Mouse (Mus musculus) liver, embryonic 12.5 days (tissue): Measurements from ENCODE around the gene Dbi. TPM values are rescaled to one million over a fixed set of nuclear protein-coding genes. Genes with fewer than 3 reads are reported as not detected.
"Not testable (repeated sequence)": the region's sequence is repeated elsewhere in the genome, so short reads cannot be mapped to it uniquely, and the experiment has no call there.

Experiments used
- ATAC-seq: fragments of 200-750 bp; cut with Nextera tagmentation; 2 replicates; pipeline ENCODE4 v1.8.0; 2017; ENCODE audit warnings: moderate number of reproducible peaks, mild to moderate bottlenecking, moderate library complexity
- H3K27ac ChIP-seq: fragments of 300-500 bp; sonication (generic); 2 replicates; pipeline ENCODE4 v1.5.1; 2016; ENCODE audit warnings: mild to moderate bottlenecking
- H3K27me3 ChIP-seq: fragments of 300-500 bp; sonication (generic); replicated peaks from 2 replicates; pipeline ENCODE4 v1.6.1; 2016; ENCODE audit warnings: mild to moderate bottlenecking, moderate library complexity
- H3K36me3 ChIP-seq: fragments of 300-500 bp; sonication (generic); 2 replicates; pipeline ENCODE4 v1.6.1; 2016; ENCODE audit warnings: mild to moderate bottlenecking, moderate library complexity
- H3K4me1 ChIP-seq: fragments of 300-500 bp; sonication (generic); 2 replicates; pipeline ENCODE4 v1.6.1; 2016
- H3K4me2 ChIP-seq: fragments of 300-500 bp; sonication (generic); 2 replicates; pipeline ENCODE4 v1.6.1; 2016; ENCODE audit warnings: mild to moderate bottlenecking, moderate library complexity
- H3K4me3 ChIP-seq: fragments of 300-500 bp; sonication (generic); 2 replicates; pipeline ENCODE4 v1.5.1; 2016; ENCODE audit warnings: mild to moderate bottlenecking, moderate library complexity
- H3K9ac ChIP-seq: fragments of 300-500 bp; sonication (generic); 2 replicates; pipeline ENCODE4 v1.6.1; 2016; ENCODE audit warnings: mild to moderate bottlenecking, moderate library complexity
- H3K9me3 ChIP-seq: fragments of 300-500 bp; sonication (generic); replicated peaks from 2 replicates; pipeline ENCODE4 v1.6.1; 2016; ENCODE audit warnings: mild to moderate bottlenecking, moderate library complexity
- WGBS: fragments of 180-500 bp; shearing (Covaris S2); methylation state at CpG from one replicate; pipeline ENCODE4 v1.1.7; 2016; ENCODE audit not compliant: insufficient replicate concordance; 5-methylcytosine and 5-hydroxymethylcytosine counted together
- polyA plus RNA-seq: library from polyadenylated mRNA; unstranded; fragments of >200 nt; fragmentation: Nextera tagmentation; extraction: Ambion mirVana; gene quantifications from 2 replicates; pipeline ENCODE4 v1.2.1, GENCODE M21; 2016

Dbi gene
- polyA plus RNA-seq, 1 experiment from 2014 or later = 470 TPM

DNA sequence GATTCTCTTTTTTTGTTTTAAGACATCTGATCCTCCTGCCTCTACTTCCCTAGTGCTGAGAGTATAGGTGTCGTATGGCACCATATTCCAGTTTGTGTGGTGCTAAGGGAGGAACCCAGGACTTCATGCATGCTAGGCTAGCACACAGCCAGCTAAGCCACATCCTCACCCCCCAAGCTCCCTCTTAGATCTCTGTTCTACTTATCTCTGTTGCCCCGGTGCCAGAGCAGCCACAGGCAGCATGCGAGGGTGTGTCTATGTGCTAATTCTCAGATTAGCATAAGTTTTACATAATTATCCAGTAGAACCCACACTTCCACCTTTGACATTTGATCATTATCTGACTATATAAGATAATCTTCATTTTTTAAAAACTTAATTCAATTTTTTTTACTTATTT lies 26.0 kb downstream of the Dbi start:
- Histone ChIP-seq H3K4me1 (peaks cover 16% of the 10 kb centered on the region), H3K9me3 (no peaks in the 10 kb centered on the region), H3K36me3 (no peaks in the 10 kb centered on the region), H3K27me3 (no peaks in the 10 kb centered on the region), H3K27ac (no peak overlapping the region), H3K4me2 (no peak overlapping the region), H3K4me3 (no peak overlapping the region), H3K9ac (no peak overlapping the region)
- WGBS = 26% methylated on average over 3 of the region's 3 CpGs
- ATAC-seq = peak; percentile 19; the same call in 1 of the 2 replicates

DNA sequence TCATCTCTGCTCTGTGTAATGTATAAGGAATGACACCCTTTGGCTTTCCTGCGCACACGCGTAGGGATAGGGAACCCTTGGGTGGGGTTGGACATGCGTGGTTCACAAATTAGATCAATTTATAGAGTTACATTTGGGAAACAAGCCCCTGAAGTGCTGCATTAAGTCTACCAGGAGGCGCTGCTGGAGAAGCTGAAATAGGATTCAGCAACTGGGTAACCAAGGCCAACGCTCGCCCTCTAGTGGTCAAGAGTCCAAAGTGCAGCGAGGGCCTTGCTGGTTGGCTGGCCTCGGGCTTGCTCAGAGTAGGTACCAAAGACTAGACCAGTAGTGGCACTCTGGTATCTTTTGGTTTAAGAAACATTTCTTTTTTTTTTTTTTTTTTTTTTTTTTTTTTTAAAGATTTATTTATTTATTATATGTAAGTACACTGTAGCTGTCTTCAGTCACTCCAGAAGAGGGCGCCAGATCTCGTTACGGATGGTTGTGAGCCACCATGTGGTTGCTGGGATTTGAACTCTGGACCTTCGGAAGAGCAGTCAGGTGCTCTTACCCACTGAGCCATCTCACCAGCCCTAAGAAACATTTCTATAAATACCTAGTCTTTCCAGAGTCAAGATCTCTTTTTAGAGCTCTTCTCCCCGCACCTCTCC lies 27.3 kb downstream of the Dbi start:
- H3K4me3 ChIP-seq, H3K27ac ChIP-seq, H3K36me3 ChIP-seq, H3K9ac ChIP-seq, H3K9me3 ChIP-seq, H3K27me3 ChIP-seq, H3K4me2 ChIP-seq: not testable (repeated sequence)
- peaks cover 12% of the 10 kb centered on the region for H3K4me1 ChIP-seq
- WGBS = 49% methylated on average over 11 of the region's 14 CpGs
- 0 out of 2 replicates have a peak, but pooled peaks have one; percentile 14 for ATAC-seq

DNA sequence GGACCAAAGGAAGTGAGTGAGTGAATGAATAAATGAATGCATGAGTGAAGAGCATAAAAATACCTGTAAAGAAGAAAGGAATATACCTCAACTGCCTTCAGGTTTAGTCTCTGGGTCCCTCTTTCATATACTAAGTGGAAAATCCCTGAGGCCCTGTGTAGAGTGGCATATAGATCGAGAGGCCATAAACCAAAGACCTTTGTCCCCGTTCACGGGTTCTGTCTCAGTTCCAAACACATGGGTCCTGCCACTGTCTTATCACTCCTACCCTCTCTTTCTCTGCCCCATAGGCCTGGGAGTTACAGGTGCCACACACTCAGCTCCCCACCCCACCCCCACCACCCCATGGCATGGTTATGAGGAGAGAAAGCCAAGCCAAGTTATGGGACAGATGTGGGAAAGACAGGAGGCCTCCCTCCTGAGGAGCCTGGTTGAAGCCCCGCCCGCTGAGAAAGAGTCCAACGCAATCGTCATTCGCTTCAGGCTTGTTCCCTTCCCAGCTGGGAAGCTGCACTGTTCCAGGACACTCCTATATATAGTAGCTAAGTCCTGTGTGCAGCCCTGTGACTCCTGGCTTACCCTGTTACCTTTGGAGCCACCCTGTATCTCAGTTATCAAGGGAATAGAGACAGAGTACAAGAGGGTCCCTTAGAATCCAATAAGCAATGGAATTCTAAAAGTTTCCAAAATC lies 29.9 kb downstream of the Dbi start:
- Histone ChIP-seq H3K27me3 (no peaks in the 10 kb centered on the region), H3K4me2 (no peak overlapping the region), H3K9me3 (no peaks in the 10 kb centered on the region), H3K27ac (no peak overlapping the region), H3K36me3 (no peaks in the 10 kb centered on the region), H3K9ac (no peak overlapping the region), H3K4me3 (no peak overlapping the region), H3K4me1 (peaks cover 11% of the 10 kb centered on the region)
- no peak for ATAC-seq
- 72% methylated on average over 8 of the region's 8 CpGs for WGBS

DNA sequence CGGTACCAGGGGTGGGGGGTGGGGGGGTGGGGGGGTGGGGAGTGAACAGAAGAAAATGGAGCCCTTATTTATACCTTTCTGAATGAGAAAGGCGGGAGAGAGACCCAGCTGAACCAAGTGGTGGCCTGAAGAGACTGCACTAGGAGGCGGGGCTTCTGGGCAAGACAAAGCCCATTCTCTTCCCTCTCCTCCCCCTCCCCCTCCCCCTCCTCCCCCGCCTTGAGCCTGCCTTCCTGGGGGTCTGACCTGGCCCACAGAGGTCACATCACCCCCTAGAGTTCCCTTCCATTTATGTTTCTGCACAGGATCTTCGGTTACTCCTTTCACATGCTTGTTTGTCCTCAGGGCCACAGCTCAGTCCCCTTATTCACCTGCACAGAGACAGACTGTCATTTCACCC lies 31.7 kb downstream of the Dbi start:
- no peak overlapping the region for H3K27ac ChIP-seq
- no peak for ATAC-seq
- WGBS = 29% methylated on average over 3 of the region's 5 CpGs
- no peaks in the 10 kb centered on the region for H3K36me3 ChIP-seq
- H3K4me1 ChIP-seq = peaks cover 3% of the 10 kb centered on the region; the same call in 1 of the 2 replicates
- no peak overlapping the region for H3K9ac ChIP-seq
- H3K4me3 ChIP-seq = no peak overlapping the region
- no peaks in the 10 kb centered on the region for H3K9me3 ChIP-seq
- H3K27me3 ChIP-seq = no peaks in the 10 kb centered on the region
- H3K4me2 ChIP-seq = no peak overlapping the region

DNA sequence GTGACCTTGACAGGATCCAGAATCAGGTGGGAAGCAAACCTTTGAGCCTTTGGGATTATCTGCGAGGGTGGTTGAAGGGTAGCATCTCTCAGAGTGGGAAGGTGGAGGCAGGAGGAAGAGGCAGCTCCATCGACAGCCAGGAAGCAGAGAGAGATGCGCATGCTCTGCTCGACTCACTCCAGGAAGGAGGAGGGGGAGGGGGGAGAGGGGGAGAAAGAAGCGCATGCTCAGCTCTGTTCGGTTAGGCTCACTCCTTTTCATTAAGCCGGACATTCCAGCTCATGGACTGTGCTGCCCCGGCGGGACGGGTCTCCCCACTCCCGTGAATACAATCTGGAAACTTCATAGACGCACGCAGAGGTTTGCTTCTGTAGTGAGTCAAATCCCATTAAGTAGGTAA lies 34.2 kb downstream of the Dbi start:
- WGBS = 54% methylated on average over 13 of the region's 13 CpGs
- no peak overlapping the region for H3K4me3 ChIP-seq
- no peak overlapping the region for H3K27ac ChIP-seq
- no peaks in the 10 kb centered on the region for H3K9me3 ChIP-seq
- H3K9ac ChIP-seq = no peak overlapping the region
- H3K27me3 ChIP-seq = no peaks in the 10 kb centered on the region
- no peaks in the 10 kb centered on the region for H3K36me3 ChIP-seq
- H3K4me2 ChIP-seq = no peak overlapping the region
- peaks cover 15% of the 10 kb centered on the region for H3K4me1 ChIP-seq
- no peak for ATAC-seq

DNA sequence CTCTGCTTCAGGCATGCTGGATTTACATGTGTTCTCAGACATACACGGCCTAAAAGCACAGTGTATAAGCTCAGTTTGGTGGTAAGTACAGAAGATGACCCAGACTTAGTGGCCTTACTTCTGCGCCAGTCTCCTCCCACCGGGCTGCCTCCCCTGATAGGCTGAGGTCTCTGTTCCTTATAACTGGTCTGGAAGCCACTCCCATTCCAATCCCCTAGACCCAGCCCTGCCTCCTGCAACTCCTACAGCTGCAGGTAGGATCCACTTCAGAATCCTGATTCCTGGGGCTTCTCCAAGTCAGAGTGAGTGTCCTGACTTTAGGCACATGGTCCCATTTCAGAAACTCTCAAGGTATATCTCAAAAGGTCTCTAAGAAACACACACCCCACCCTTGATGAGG lies 35.2 kb downstream of the Dbi start:
- Histone ChIP-seq H3K9ac (no peak overlapping the region), H3K4me1 (peaks cover 15% of the 10 kb centered on the region), H3K36me3 (no peaks in the 10 kb centered on the region), H3K27ac (no peak overlapping the region), H3K4me3 (no peak overlapping the region), H3K9me3 (no peaks in the 10 kb centered on the region), H3K27me3 (no peaks in the 10 kb centered on the region), H3K4me2 (no peak overlapping the region)
- ATAC-seq = no peak
- WGBS = 54% methylated on average over 3 of the region's 3 CpGs

DNA sequence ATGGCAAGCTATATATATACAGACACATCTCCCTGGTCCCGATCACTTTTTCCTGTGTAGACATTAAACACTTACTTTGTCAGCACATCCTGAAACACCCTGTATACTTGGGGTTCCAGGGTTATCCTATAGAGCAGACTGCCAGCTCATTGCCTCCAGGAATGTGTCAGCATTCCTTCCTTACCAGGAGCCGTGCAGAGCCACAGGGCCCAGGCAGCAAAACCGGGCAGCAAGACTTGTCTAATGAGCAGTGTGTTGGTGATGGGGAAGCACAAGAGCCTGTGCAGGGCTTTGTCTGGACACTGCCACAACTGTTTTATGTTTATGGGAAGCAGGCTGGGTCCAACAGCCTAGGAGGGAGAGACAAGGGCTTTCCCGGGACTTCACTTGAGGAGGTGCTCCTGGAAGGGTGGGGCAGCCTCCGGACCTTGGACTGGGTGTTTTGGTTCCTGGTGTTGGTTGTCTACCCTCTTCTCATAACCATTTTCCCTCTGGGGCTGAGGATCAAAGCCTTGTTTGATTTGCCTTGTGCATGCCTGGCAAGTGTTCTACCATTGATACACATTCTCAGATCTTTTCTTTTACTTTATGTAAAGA lies 36.9 kb downstream of the Dbi start:
- Histone ChIP-seq H3K27me3 (no peaks in the 10 kb centered on the region), H3K9ac (no peak overlapping the region), H3K4me1 (peaks cover 15% of the 10 kb centered on the region), H3K4me2 (no peak overlapping the region), H3K4me3 (no peak overlapping the region), H3K27ac (no peak overlapping the region), H3K9me3 (no peaks in the 10 kb centered on the region), H3K36me3 (no peaks in the 10 kb centered on the region)
- ATAC-seq = peak; percentile 34; the same call in 1 of the 2 replicates
- WGBS = 46% methylated on average over 5 of the region's 5 CpGs

DNA sequence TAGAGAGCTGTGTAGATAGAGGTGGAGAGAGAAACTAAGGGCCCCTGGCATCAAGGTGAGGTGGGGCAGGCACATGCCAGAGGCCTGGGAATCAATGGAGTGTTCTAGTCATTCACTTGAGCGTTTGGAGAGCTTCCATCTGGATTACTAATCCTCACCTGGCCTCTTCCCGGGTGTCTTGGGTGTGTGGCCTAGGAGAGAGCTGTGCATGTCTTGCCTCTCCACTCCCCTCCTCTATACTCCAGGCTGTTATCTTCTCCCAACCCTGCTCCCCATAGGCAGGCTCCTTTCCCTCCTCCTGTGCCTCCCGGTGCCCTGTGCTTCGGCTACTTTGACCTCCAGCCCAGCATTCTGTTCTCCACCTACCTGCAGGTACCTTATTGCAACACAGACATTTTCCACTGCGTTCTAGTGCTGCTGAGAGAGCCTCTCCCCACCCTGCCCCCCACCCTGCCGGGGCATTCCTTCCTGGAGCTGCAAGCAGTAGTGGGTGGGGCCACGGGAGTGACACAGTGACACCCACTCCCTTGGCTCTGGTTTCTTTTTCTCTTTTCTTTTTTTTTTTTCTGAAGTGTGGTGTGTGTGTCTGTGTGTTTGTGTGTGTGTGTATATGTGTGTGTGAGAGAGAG lies 37.8 kb downstream of the Dbi start:
- no peaks in the 10 kb centered on the region for H3K36me3 ChIP-seq
- peak; percentile 40; the same call in 1 of the 2 replicates for ATAC-seq
- no peaks in the 10 kb centered on the region for H3K9me3 ChIP-seq
- WGBS = 30% methylated on average over 7 of the region's 7 CpGs
- peak overlapping the region; percentile 28; the same call in 1 of the 2 replicates for H3K4me2 ChIP-seq
- no peak overlapping the region for H3K9ac ChIP-seq
- H3K27ac ChIP-seq = no peak overlapping the region
- no peaks in the 10 kb centered on the region for H3K27me3 ChIP-seq
- peaks cover 20% of the 10 kb centered on the region for H3K4me1 ChIP-seq
- H3K4me3 ChIP-seq = no peak overlapping the region

DNA sequence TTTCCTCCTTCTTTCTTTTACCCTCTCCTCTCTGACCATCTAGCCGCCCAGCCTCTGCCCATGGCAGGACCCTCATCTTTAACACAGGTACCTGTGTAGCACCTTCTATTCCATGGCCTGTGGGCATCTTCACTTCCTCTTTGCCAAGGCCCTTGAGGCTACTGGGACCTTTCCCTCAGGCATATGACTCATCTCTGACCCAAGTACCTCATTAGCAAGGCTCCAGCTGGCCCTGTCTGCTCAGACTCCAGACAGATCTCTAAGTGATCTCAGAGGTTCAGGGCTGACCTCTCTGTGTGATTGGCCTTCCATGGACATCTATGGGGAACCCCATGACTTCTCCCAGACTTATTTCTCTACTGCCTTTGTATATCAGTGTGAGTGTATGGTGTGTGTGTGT lies 40.2 kb downstream of the Dbi start:
- no peak overlapping the region for H3K9ac ChIP-seq
- no peak overlapping the region for H3K4me2 ChIP-seq
- H3K9me3 ChIP-seq = no peaks in the 10 kb centered on the region
- WGBS = 57% methylated on average over 1 of the region's 1 CpGs
- no peaks in the 10 kb centered on the region for H3K36me3 ChIP-seq
- H3K4me1 ChIP-seq = peaks cover 18% of the 10 kb centered on the region
- H3K27ac ChIP-seq = no peak overlapping the region
- no peak overlapping the region for H3K4me3 ChIP-seq
- ATAC-seq = no peak
- H3K27me3 ChIP-seq = 0 out of 2 replicates have a peak, but pooled peaks cover 2% of the 10 kb centered on the region

DNA sequence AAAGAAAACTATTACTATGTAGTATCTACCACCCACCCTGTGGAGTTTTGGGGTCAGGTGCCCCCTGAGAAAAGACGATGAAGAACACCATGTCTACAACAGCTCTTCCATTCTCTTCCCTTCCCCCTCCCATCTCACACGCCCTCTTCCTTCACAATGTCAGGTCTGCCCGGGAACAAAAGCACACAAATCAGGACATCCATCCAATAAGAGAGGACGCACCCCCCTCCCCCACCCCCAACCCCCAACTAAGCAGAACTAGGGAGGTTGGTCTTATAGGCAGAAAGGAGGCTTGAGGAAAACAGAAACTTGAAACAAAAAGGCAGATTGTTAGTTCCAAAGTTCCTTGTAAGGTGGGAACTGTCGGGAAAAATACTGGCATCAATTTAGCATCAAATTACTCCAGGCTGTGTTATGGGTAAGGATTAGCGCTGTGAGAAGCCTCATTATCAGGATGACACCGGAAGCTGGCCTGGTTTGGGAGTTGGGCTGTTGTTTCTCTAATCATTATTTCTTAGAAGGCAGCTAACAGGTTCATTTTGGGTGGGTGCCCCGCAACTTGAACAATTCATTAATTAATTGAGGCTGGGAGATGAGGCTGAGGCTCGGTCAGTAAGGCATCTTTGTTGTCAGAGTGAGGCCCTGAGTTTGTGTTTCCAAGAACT lies 43.0 kb downstream of the Dbi start:
- Histone ChIP-seq H3K4me2 (no peak overlapping the region), H3K9ac (no peak overlapping the region), H3K9me3 (no peaks in the 10 kb centered on the region), H3K27me3 (peaks cover 27% of the 10 kb centered on the region), H3K4me1 (peaks cover 20% of the 10 kb centered on the region), H3K4me3 (no peak overlapping the region), H3K36me3 (no peaks in the 10 kb centered on the region), H3K27ac (no peak overlapping the region)
- 28% methylated on average over 9 of the region's 9 CpGs for WGBS
- ATAC-seq = no peak

DNA sequence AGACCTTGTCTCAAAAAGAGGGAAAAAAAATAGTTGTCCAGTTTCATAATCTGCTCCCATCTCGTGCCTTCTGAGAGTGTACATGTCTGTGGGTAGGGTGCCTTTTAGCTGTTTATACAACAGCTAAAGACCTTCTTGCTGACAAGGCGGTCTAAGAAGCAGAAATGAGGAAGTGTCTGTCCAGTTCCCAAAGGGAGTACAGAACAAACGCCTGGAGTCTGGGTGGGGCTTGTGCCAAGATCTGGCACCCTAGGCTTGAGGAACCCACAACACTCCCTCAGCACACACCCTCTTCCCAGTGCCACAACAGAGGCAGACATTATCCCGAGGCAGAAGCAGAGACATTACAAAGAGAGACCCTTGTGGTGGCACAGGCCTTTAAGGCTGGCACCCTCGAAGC lies 45.4 kb downstream of the Dbi start:
- Histone ChIP-seq H3K27me3 (peaks cover 40% of the 10 kb centered on the region), H3K9me3 (no peaks in the 10 kb centered on the region), H3K27ac (no peak overlapping the region), H3K4me3 (no peak overlapping the region), H3K4me2 (no peak overlapping the region), H3K9ac (no peak overlapping the region), H3K4me1 (peaks cover 21% of the 10 kb centered on the region), H3K36me3 (no peaks in the 10 kb centered on the region)
- 35% methylated on average over 5 of the region's 5 CpGs for WGBS
- ATAC-seq = no peak
